Mouse (Mus musculus): Measurements from ENCODE around the gene B830017H08Rik.

DNA sequence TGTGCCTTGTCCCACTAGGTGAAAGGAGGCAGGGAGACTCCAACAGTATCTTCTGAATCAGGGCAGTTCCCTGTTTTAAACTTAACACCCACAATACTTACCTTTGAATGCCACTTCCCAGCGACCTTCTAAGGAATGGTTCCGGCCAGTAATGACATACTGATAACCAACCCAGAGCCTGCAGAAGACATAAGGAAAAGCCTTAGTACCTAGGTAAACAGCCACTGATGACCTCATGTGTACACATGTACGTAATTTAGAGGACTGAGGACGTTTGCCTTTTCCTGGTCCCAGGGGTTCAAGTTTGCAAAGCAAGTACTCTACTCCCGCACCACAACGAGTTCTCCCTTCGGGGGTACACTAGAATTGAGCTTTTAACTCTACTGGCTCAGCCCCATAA is 24.2 kb downstream of the B830017H08Rik start:
- TF ChIP-seq CTCF (IDR thresholded peaks at IDR 0.05; ENCODE audit: low read depth, low read length) (no peak), EP300 (IDR thresholded peaks at IDR 0.05; ENCODE audit: insufficient read depth, low read depth, low read length) (no peak)
